Mouse (Mus musculus) embryonic facial prominence, embryonic 10.5 days (tissue): ENCODE results near the gene Afg3l1. TPM values are rescaled to one million over a fixed set of nuclear protein-coding genes. Genes with fewer than 3 reads are reported as not detected.
"Not testable (repeated sequence)": the region's sequence is repeated elsewhere in the genome, so short reads cannot be mapped to it uniquely, and the experiment has no call there.

ENCODE experiments used
- DNase-seq: peaks from one replicate; pipeline ENCODE4 v3.0.0-alpha.2; 2017; ENCODE audit warnings: low spot score
- H3K27ac ChIP-seq: fragments of 300-500 bp; sonication (generic); replicated peaks from 2 replicates; pipeline ENCODE4 v1.5.1; 2016; ENCODE audit warnings: mild to moderate bottlenecking
- H3K27me3 ChIP-seq: fragments of 300-500 bp; sonication (generic); replicated peaks from 2 replicates; pipeline ENCODE4 v1.6.1; 2016; ENCODE audit warnings: low read depth, mild to moderate bottlenecking; ENCODE audit not compliant: poor library complexity, severe bottlenecking
- H3K36me3 ChIP-seq: fragments of 300-500 bp; sonication (generic); replicated peaks from 2 replicates; pipeline ENCODE4 v1.6.1; 2016; ENCODE audit warnings: mild to moderate bottlenecking, moderate library complexity
- H3K4me1 ChIP-seq: fragments of 300-500 bp; sonication (generic); 2 replicates; pipeline ENCODE4 v1.6.1; 2016
- H3K4me3 ChIP-seq: fragments of 300-500 bp; sonication (generic); 2 replicates; pipeline ENCODE4 v1.5.1; 2016; ENCODE audit warnings: mild to moderate bottlenecking, moderate library complexity
- H3K9me3 ChIP-seq: fragments of 300-500 bp; sonication (generic); 2 replicates; pipeline ENCODE4 v1.6.1; 2016; ENCODE audit warnings: mild to moderate bottlenecking
- WGBS: fragments of 180-500 bp; shearing (Covaris S2); methylation state at CpG from one replicate; pipeline ENCODE4 v1.1.7; 2016; 5-methylcytosine and 5-hydroxymethylcytosine counted together
- polyA plus RNA-seq: library from polyadenylated mRNA; unstranded; fragments of >200 nt; fragmentation: Nextera tagmentation; extraction: Ambion mirVana; gene quantifications from 2 replicates; pipeline ENCODE4 v1.2.1, GENCODE M21; 2016

Afg3l1 gene
- polyA plus RNA-seq, 1 experiment from 2014 or later, result 68.1 TPM

GRCm38 (mm10) chr8:123444131-123444530, 33.6 kb upstream of the Afg3l1 start:
- Histone ChIP-seq H3K4me3 (peak overlapping the region; percentile 78; the same call in 1 of the 2 replicates), H3K9me3 (no peaks in the 10 kb centered on the region), H3K36me3 (peaks cover 28% of the 10 kb centered on the region), H3K27me3 (no peaks in the 10 kb centered on the region), H3K27ac (no peak overlapping the region), H3K4me1 (peaks cover 12% of the 10 kb centered on the region)
- no peak for DNase-seq
- 84% methylated on average over 6 of the region's 6 CpGs for WGBS

- peaks cover 12% of the 10 kb centered on the region for H3K4me1 ChIP-seq
- H3K27ac ChIP-seq, result no peak overlapping the region
- no peak for DNase-seq
- no peak overlapping the region for H3K4me3 ChIP-seq
- peaks cover 46% of the 10 kb centered on the region for H3K36me3 ChIP-seq
- H3K27me3 ChIP-seq, result no peaks in the 10 kb centered on the region
- 87% methylated on average over 10 of the region's 10 CpGs for WGBS
- H3K9me3 ChIP-seq, result no peaks in the 10 kb centered on the region
Measured at GRCm38 (mm10) chr8:123445981-123446380, 31.7 kb upstream of the Afg3l1 start.

- Histone ChIP-seq H3K27ac (no peak overlapping the region), H3K4me1 (peaks cover 12% of the 10 kb centered on the region), H3K36me3 (peaks cover 53% of the 10 kb centered on the region), H3K27me3 (no peaks in the 10 kb centered on the region), H3K4me3 (no peak overlapping the region), H3K9me3 (no peaks in the 10 kb centered on the region)
- no peak for DNase-seq
- WGBS, result 84% methylated on average over 6 of the region's 6 CpGs
Measured at GRCm38 (mm10) chr8:123446799-123447198, 30.9 kb upstream of the Afg3l1 start.

GRCm38 (mm10) chr8:123450783-123451182, 26.9 kb upstream of the Afg3l1 start:
- peaks cover 90% of the 10 kb centered on the region for H3K36me3 ChIP-seq
- DNase-seq, result no peak
- no peaks in the 10 kb centered on the region for H3K9me3 ChIP-seq
- 89% methylated on average over 5 of the region's 5 CpGs for WGBS
- H3K4me3 ChIP-seq, result no peak overlapping the region
- no peaks in the 10 kb centered on the region for H3K27me3 ChIP-seq
- no peaks in the 10 kb centered on the region for H3K4me1 ChIP-seq
- H3K27ac ChIP-seq, result no peak overlapping the region

GRCm38 (mm10) chr8:123451747-123452146, 26.0 kb upstream of the Afg3l1 start:
- not testable (repeated sequence) for H3K27me3 ChIP-seq, H3K4me1 ChIP-seq, H3K9me3 ChIP-seq, H3K4me3 ChIP-seq, DNase-seq, H3K27ac ChIP-seq
- 96% methylated on average over 12 of the region's 12 CpGs for WGBS
- H3K36me3 ChIP-seq, result peaks cover 90% of the 10 kb centered on the region

DNA sequence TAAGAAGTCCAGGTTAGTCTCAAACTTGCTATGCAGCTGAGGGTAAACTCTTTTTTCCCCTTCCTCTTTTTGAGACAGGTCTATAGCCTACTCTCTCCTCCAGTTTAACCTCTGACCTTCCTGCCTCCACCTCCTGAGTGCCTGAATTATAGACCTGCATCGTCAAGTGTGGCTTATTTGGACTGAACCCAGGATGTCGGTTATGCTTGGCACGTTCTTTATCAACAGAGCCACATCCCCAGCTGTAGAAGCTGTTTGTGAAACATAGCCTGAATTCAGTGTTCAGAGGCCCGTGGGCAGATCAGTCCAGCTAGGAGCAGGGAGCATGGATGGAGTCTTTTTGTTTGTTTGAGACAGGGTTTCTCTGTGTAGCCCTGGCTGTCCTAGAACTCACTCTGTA, 25.6 kb upstream of the Afg3l1 start:
- Histone ChIP-seq H3K36me3 (peaks cover 92% of the 10 kb centered on the region), H3K27ac (no peak overlapping the region), H3K27me3 (no peaks in the 10 kb centered on the region), H3K4me3 (no peak overlapping the region), H3K9me3 (no peaks in the 10 kb centered on the region), H3K4me1 (peaks cover 6% of the 10 kb centered on the region)
- WGBS, result 89% methylated on average over 4 of the region's 4 CpGs
- DNase-seq, result no peak

DNA sequence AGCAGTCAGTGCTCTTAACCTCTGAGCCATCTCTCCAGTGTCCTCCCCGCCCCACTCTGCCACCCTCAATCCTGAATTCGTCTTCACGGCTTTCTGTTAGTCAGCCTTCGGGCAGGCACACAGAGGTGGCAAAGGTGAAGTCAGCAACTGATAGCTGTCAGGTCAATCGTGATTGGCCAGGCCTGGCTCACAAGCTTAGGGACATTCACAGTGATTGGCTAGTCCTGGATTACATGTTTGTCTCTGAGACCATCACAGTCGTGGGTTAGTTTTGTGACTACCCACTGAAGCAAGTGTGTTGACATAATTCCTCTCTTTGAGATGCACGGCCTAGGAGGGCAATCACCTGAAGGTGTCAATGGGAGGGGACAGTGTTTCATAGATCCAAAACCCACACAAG, 24.4 kb upstream of the Afg3l1 start:
- Histone ChIP-seq H3K27ac (no peak overlapping the region), H3K27me3 (no peaks in the 10 kb centered on the region), H3K36me3 (peaks cover 95% of the 10 kb centered on the region), H3K4me1 (peaks cover 6% of the 10 kb centered on the region), H3K4me3 (no peak overlapping the region), H3K9me3 (no peaks in the 10 kb centered on the region)
- no peak for DNase-seq
- WGBS, result 84% methylated on average over 7 of the region's 7 CpGs

DNA sequence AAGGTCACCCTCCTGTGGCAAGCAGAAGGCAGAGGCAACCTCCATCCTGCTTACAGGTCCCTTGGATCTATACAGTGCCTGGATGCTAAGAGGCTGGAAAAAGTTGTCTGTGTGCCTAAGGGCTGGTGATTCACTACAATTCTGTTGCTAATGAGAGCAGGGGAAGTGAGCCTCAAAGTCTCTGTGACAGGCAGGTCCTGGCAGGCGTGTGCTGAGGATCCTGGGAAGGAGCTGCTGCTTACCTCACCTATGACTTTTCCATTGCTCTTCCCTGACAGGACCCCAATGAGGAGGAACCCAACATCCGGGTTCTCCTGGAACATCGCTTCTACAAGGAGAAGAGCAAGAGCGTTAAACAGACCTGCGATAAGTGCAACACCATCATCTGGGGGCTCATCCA, 23.8 kb upstream of the Afg3l1 start:
- Histone ChIP-seq H3K27ac (no peak overlapping the region), H3K27me3 (no peaks in the 10 kb centered on the region), H3K36me3 (peaks cover 97% of the 10 kb centered on the region), H3K4me3 (no peak overlapping the region), H3K4me1 (peaks cover 6% of the 10 kb centered on the region), H3K9me3 (no peaks in the 10 kb centered on the region)
- DNase-seq, result no peak
- WGBS, result 79% methylated on average over 5 of the region's 5 CpGs

- WGBS, result 94% methylated on average over 6 of the region's 6 CpGs
- H3K27me3 ChIP-seq, result no peaks in the 10 kb centered on the region
- H3K4me3 ChIP-seq, result no peak overlapping the region
- H3K36me3 ChIP-seq, result peaks cover 97% of the 10 kb centered on the region
- DNase-seq, result no peak
- H3K27ac ChIP-seq, result no peak overlapping the region
- peaks cover 6% of the 10 kb centered on the region for H3K4me1 ChIP-seq
- H3K9me3 ChIP-seq, result no peaks in the 10 kb centered on the region
Measured at GRCm38 (mm10) chr8:123454559-123454958, 23.1 kb upstream of the Afg3l1 start.

DNA sequence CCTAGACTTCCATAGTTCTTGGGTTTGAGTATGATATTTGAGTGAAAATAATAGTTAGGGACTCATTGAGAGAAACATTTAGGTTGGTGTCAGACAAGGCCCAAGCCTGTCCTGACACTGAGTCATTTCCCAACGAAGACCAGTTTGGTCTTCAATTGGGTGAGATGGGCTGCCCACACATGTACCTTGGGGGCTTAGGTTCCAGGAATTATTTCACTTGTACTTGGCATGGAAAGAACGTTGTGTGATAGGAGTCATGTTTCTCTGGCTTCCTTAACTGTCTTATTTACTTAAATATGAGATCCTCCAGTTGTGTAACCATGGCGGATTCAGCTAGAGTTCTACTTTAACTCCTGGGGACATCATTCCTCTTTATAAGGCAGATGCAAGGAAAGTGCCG, 14.1 kb upstream of the Afg3l1 start:
- Histone ChIP-seq H3K4me1 (peaks cover 14% of the 10 kb centered on the region), H3K36me3 (peaks cover 56% of the 10 kb centered on the region), H3K9me3 (no peaks in the 10 kb centered on the region), H3K27ac (no peak overlapping the region), H3K4me3 (no peak overlapping the region), H3K27me3 (no peaks in the 10 kb centered on the region)
- DNase-seq, result no peak
- WGBS, result 83% methylated on average over 4 of the region's 4 CpGs

- no peak for DNase-seq
Measured at GRCm38 (mm10) chr8:123467476-123467875, 10.2 kb upstream of the Afg3l1 start.

GRCm38 (mm10) chr8:123472991-123473390, 4.7 kb upstream of the Afg3l1 start:
- H3K4me1 ChIP-seq, H3K9me3 ChIP-seq, DNase-seq, H3K4me3 ChIP-seq, H3K36me3 ChIP-seq, H3K27ac ChIP-seq, H3K27me3 ChIP-seq: not testable (repeated sequence)
- WGBS, result 73% methylated on average over 6 of the region's 6 CpGs

More at GRCm38 (mm10) chr8:123467476-123467875, 10.2 kb upstream of the Afg3l1 start:
- Histone ChIP-seq H3K9me3 (no peaks in the 10 kb centered on the region), H3K4me1 (peaks cover 9% of the 10 kb centered on the region), H3K36me3 (peaks cover 18% of the 10 kb centered on the region), H3K27ac (no peak overlapping the region), H3K4me3 (no peak overlapping the region), H3K27me3 (no peaks in the 10 kb centered on the region)
- WGBS, result 75% methylated on average over 3 of the region's 3 CpGs

GRCm38 (mm10) chr8:123474549-123474948, 3.2 kb upstream of the Afg3l1 start:
- not testable (repeated sequence) for H3K27ac ChIP-seq, H3K4me3 ChIP-seq, H3K27me3 ChIP-seq, H3K36me3 ChIP-seq, H3K9me3 ChIP-seq, DNase-seq
- 74% methylated on average over 5 of the region's 5 CpGs for WGBS
- peaks cover 19% of the 10 kb centered on the region for H3K4me1 ChIP-seq
